Mouse (Mus musculus): ENCODE data around the gene Gm49405. TPM values are rescaled to one million over a fixed set of nuclear protein-coding genes. Genes with fewer than 3 reads are reported as not detected.

The Gm49405 gene
- total and polyA plus RNA-seq, 2 experiments from 2014 or later, result 2.2 to 3.5 TPM

- no peaks in the 10 kb centered on the region for H3K4me1 ChIP-seq (ENCODE audit: insufficient read depth, low read length)
- WGBS, result 68% methylated on average over 5 of the region's 5 CpGs
- no peaks in the 10 kb centered on the region for H3K27me3 ChIP-seq (ENCODE audit: insufficient read depth, low read length)
- no peaks in the 10 kb centered on the region for H3K36me3 ChIP-seq (ENCODE audit: insufficient read depth, low read length)
- no peak for ATAC-seq
- DNase-seq (ENCODE audit: low spot score), result no peak
- no peaks in the 10 kb centered on the region for H3K9me3 ChIP-seq (ENCODE audit: low read length)
- H3K27ac ChIP-seq, result no peak overlapping the region
- H3K4me3 ChIP-seq (ENCODE audit: low read length), result no peak overlapping the region
- no peak for TF ChIP-seq CTCF (IDR thresholded peaks at IDR 0.05; ENCODE audit: low read depth)
- no peak overlapping the region for H3K9ac ChIP-seq (replicated peaks; ENCODE audit: low read length)
- H3K4me2 ChIP-seq (ENCODE audit: low read depth, low read length), result no peak overlapping the region
These were observed 52.1 kb downstream of the Gm49405 start for GRCm38 (mm10) chr19:4052516-4053030.

GRCm38 (mm10) chr19:4054613-4055012, 54.2 kb downstream of the Gm49405 start:
- no peak for TF ChIP-seq CTCF (IDR thresholded peaks at IDR 0.05; ENCODE audit: low read depth)
- H3K4me1 ChIP-seq (ENCODE audit: insufficient read depth, low read length), result no peaks in the 10 kb centered on the region
- no peak overlapping the region for H3K4me2 ChIP-seq (ENCODE audit: low read depth, low read length)
- no peak overlapping the region for H3K9ac ChIP-seq (replicated peaks; ENCODE audit: low read length)
- no peaks in the 10 kb centered on the region for H3K36me3 ChIP-seq (ENCODE audit: insufficient read depth, low read length)
- no peaks in the 10 kb centered on the region for H3K9me3 ChIP-seq (ENCODE audit: low read length)
- no peak for DNase-seq (ENCODE audit: low spot score)
- H3K4me3 ChIP-seq (ENCODE audit: low read length), result no peak overlapping the region
- no peak overlapping the region for H3K27ac ChIP-seq
- no peaks in the 10 kb centered on the region for H3K27me3 ChIP-seq (ENCODE audit: insufficient read depth, low read length)
- no peak for ATAC-seq
- 87% methylated on average over 5 of the region's 5 CpGs for WGBS

Other genes starting within 250 kb of the Gm49405 start
Only the 30 nearest of the 32 such genes appear.
- 57.3 and 68.9 TPM in 2 replicates for gene Chka, start 148.9 kb upstream of the Gm49405 start, total RNA-seq (2014; rRNA removed)
- gene Chka, start 148.9 kb upstream of the Gm49405 start, polyA plus RNA-seq (2015; fragmentation: Nextera tagmentation; extraction: Ambion mirVana), result 53.9 and 57.3 TPM in 2 replicates
- gene Tcirg1, start 93.5 kb upstream of the Gm49405 start, total RNA-seq (2014; rRNA removed), result 35.4 and 44.0 TPM in 2 replicates
- gene Tcirg1, start 93.5 kb upstream of the Gm49405 start, polyA plus RNA-seq (2015; fragmentation: Nextera tagmentation; extraction: Ambion mirVana), result 16.8 and 17.3 TPM in 2 replicates
- 212 and 221 TPM in 2 replicates for gene Ndufs8, start 87.9 kb upstream of the Gm49405 start, total RNA-seq (2014; rRNA removed)
- gene Ndufs8, start 87.9 kb upstream of the Gm49405 start, polyA plus RNA-seq (2015; fragmentation: Nextera tagmentation; extraction: Ambion mirVana), result 366 and 367 TPM in 2 replicates
- 2.2 and 3.0 TPM in 2 replicates for gene Aldh3b1, start 70.8 kb upstream of the Gm49405 start, total RNA-seq (2014; rRNA removed)
- gene Aldh3b1, start 70.8 kb upstream of the Gm49405 start, polyA plus RNA-seq (2015; fragmentation: Nextera tagmentation; extraction: Ambion mirVana), result 3.5 and 4.3 TPM in 2 replicates
- gene Unc93b1, start 65.4 kb upstream of the Gm49405 start, total RNA-seq (2014; rRNA removed), result 12.8 and 19.9 TPM in 2 replicates
- gene Unc93b1, start 65.4 kb upstream of the Gm49405 start, polyA plus RNA-seq (2015; fragmentation: Nextera tagmentation; extraction: Ambion mirVana), result 15.3 and 16.3 TPM in 2 replicates
- not detected in 2 replicates for gene Aldh3b3, start 42.0 kb upstream of the Gm49405 start, total RNA-seq (2014; rRNA removed)
- not detected in 2 replicates for gene Aldh3b3, start 42.0 kb upstream of the Gm49405 start, polyA plus RNA-seq (2015; fragmentation: Nextera tagmentation; extraction: Ambion mirVana)
- gene Aldh3b2, start 28.3 kb upstream of the Gm49405 start, total RNA-seq (2014; rRNA removed), result 0.32 and 1.1 TPM in 2 replicates
- 0.95 and 1.4 TPM in 2 replicates for gene Aldh3b2, start 28.3 kb upstream of the Gm49405 start, polyA plus RNA-seq (2015; fragmentation: Nextera tagmentation; extraction: Ambion mirVana)
- gene Acy3, start 14.1 kb upstream of the Gm49405 start, total RNA-seq (2014; rRNA removed), result 3.3 and 7.3 TPM in 2 replicates
- gene Acy3, start 14.1 kb upstream of the Gm49405 start, polyA plus RNA-seq (2015; fragmentation: Nextera tagmentation; extraction: Ambion mirVana), result 2.8 and 3.5 TPM in 2 replicates
- not detected in 2 replicates for gene Tbx10, start 7.9 kb upstream of the Gm49405 start, total RNA-seq (2014; rRNA removed)
- 0.36 and 0.39 TPM in 2 replicates for gene Tbx10, start 7.9 kb upstream of the Gm49405 start, polyA plus RNA-seq (2015; fragmentation: Nextera tagmentation; extraction: Ambion mirVana)
- gene Nudt8, start within 50 bp of the Gm49405 start, total RNA-seq (2014; rRNA removed), result 23.5 and 29.1 TPM in 2 replicates
- gene Nudt8, start within 50 bp of the Gm49405 start, polyA plus RNA-seq (2015; fragmentation: Nextera tagmentation; extraction: Ambion mirVana), result 25.9 and 26.0 TPM in 2 replicates
- 3.7 and 3.9 TPM in 2 replicates for gene Doc2g, start 2.7 kb downstream of the Gm49405 start, total RNA-seq (2014; rRNA removed)
- 3.5 and 3.7 TPM in 2 replicates for gene Doc2g, start 2.7 kb downstream of the Gm49405 start, polyA plus RNA-seq (2015; fragmentation: Nextera tagmentation; extraction: Ambion mirVana)
- 160 and 203 TPM in 2 replicates for gene Ndufv1, start 12.2 kb downstream of the Gm49405 start, total RNA-seq (2014; rRNA removed)
- gene Ndufv1, start 12.2 kb downstream of the Gm49405 start, polyA plus RNA-seq (2015; fragmentation: Nextera tagmentation; extraction: Ambion mirVana), result 285 and 291 TPM in 2 replicates
- 317 and 335 TPM in 2 replicates for gene Gstp1, start 37.4 kb downstream of the Gm49405 start, total RNA-seq (2014; rRNA removed)
- gene Gstp1, start 37.4 kb downstream of the Gm49405 start, polyA plus RNA-seq (2015; fragmentation: Nextera tagmentation; extraction: Ambion mirVana), result 575 and 599 TPM in 2 replicates
- gene Gstp2, start 45.4 kb downstream of the Gm49405 start, total RNA-seq (2014; rRNA removed), result 0.52 TPM in 1 of 2 replicates, not detected in the other
- gene Gstp2, start 45.4 kb downstream of the Gm49405 start, polyA plus RNA-seq (2015; fragmentation: Nextera tagmentation; extraction: Ambion mirVana), result 2.2 and 3.0 TPM in 2 replicates
- not detected in 2 replicates for gene Gstp3, start 58.9 kb downstream of the Gm49405 start, total RNA-seq (2014; rRNA removed)
- not detected in 2 replicates for gene Gstp3, start 58.9 kb downstream of the Gm49405 start, polyA plus RNA-seq (2015; fragmentation: Nextera tagmentation; extraction: Ambion mirVana)
- not detected in 2 replicates for gene Cabp2, start 81.0 kb downstream of the Gm49405 start, total RNA-seq (2014; rRNA removed)
- gene Cabp2, start 81.0 kb downstream of the Gm49405 start, polyA plus RNA-seq (2015; fragmentation: Nextera tagmentation; extraction: Ambion mirVana), result not detected in 2 replicates
- gene Cdk2ap2, start 96.6 kb downstream of the Gm49405 start, total RNA-seq (2014; rRNA removed), result 49.4 and 57.5 TPM in 2 replicates
- gene Cdk2ap2, start 96.6 kb downstream of the Gm49405 start, polyA plus RNA-seq (2015; fragmentation: Nextera tagmentation; extraction: Ambion mirVana), result 63.9 and 64.6 TPM in 2 replicates
- 134 and 142 TPM in 2 replicates for gene Pitpnm1, start 99.4 kb downstream of the Gm49405 start, total RNA-seq (2014; rRNA removed)
- gene Pitpnm1, start 99.4 kb downstream of the Gm49405 start, polyA plus RNA-seq (2015; fragmentation: Nextera tagmentation; extraction: Ambion mirVana), result 88.0 and 91.9 TPM in 2 replicates
- 33.4 and 38.2 TPM in 2 replicates for gene Aip, start 125.2 kb downstream of the Gm49405 start, total RNA-seq (2014; rRNA removed)
- gene Aip, start 125.2 kb downstream of the Gm49405 start, polyA plus RNA-seq (2015; fragmentation: Nextera tagmentation; extraction: Ambion mirVana), result 89.4 and 94.3 TPM in 2 replicates
- 0.37 TPM in 1 of 2 replicates, not detected in the other for gene Gpr152, start 139.2 kb downstream of the Gm49405 start, total RNA-seq (2014; rRNA removed)
- gene Gpr152, start 139.2 kb downstream of the Gm49405 start, polyA plus RNA-seq (2015; fragmentation: Nextera tagmentation; extraction: Ambion mirVana), result 0.05 TPM in 1 of 2 replicates, not detected in the other
- gene Cabp4, start 143.4 kb downstream of the Gm49405 start, total RNA-seq (2014; rRNA removed), result not detected in 2 replicates
- 0.29 and 0.51 TPM in 2 replicates for gene Cabp4, start 143.4 kb downstream of the Gm49405 start, polyA plus RNA-seq (2015; fragmentation: Nextera tagmentation; extraction: Ambion mirVana)
- 71.5 and 137 TPM in 2 replicates for gene Coro1b, start 148.0 kb downstream of the Gm49405 start, total RNA-seq (2014; rRNA removed)
- gene Coro1b, start 148.0 kb downstream of the Gm49405 start, polyA plus RNA-seq (2015; fragmentation: Nextera tagmentation; extraction: Ambion mirVana), result 90.7 and 114 TPM in 2 replicates
- gene Ptprcap, start 153.0 kb downstream of the Gm49405 start, total RNA-seq (2014; rRNA removed), result 1.0 TPM in 1 of 2 replicates, not detected in the other
- 0.40 and 0.44 TPM in 2 replicates for gene Ptprcap, start 153.0 kb downstream of the Gm49405 start, polyA plus RNA-seq (2015; fragmentation: Nextera tagmentation; extraction: Ambion mirVana)
- gene Rps6kb2, start 162.7 kb downstream of the Gm49405 start, total RNA-seq (2014; rRNA removed), result 17.6 and 24.7 TPM in 2 replicates
- 49.6 and 56.5 TPM in 2 replicates for gene Rps6kb2, start 162.7 kb downstream of the Gm49405 start, polyA plus RNA-seq (2015; fragmentation: Nextera tagmentation; extraction: Ambion mirVana)
- 5.5 and 8.3 TPM in 2 replicates for gene Carns1, start 174.9 kb downstream of the Gm49405 start, total RNA-seq (2014; rRNA removed)
- gene Carns1, start 174.9 kb downstream of the Gm49405 start, polyA plus RNA-seq (2015; fragmentation: Nextera tagmentation; extraction: Ambion mirVana), result 7.1 and 7.5 TPM in 2 replicates
- 2.7 and 3.8 TPM in 2 replicates for gene Tbc1d10c, start 190.7 kb downstream of the Gm49405 start, total RNA-seq (2014; rRNA removed)
- 0.95 and 1.4 TPM in 2 replicates for gene Tbc1d10c, start 190.7 kb downstream of the Gm49405 start, polyA plus RNA-seq (2015; fragmentation: Nextera tagmentation; extraction: Ambion mirVana)
- 502 and 597 TPM in 2 replicates for gene Ppp1ca, start 191.4 kb downstream of the Gm49405 start, total RNA-seq (2014; rRNA removed)
- 564 and 571 TPM in 2 replicates for gene Ppp1ca, start 191.4 kb downstream of the Gm49405 start, polyA plus RNA-seq (2015; fragmentation: Nextera tagmentation; extraction: Ambion mirVana)
- 15.8 and 25.8 TPM in 2 replicates for gene Rad9a, start 201.0 kb downstream of the Gm49405 start, total RNA-seq (2014; rRNA removed)
- gene Rad9a, start 201.0 kb downstream of the Gm49405 start, polyA plus RNA-seq (2015; fragmentation: Nextera tagmentation; extraction: Ambion mirVana), result 13.7 and 14.6 TPM in 2 replicates
- 0.42 and 3.8 TPM in 2 replicates for gene Clcf1, start 213.6 kb downstream of the Gm49405 start, total RNA-seq (2014; rRNA removed)
- gene Clcf1, start 213.6 kb downstream of the Gm49405 start, polyA plus RNA-seq (2015; fragmentation: Nextera tagmentation; extraction: Ambion mirVana), result 0.83 TPM in 2 replicates
- not detected in 2 replicates for gene AC109138.7, start 213.7 kb downstream of the Gm49405 start, total RNA-seq (2014; rRNA removed)
- not detected in 2 replicates for gene AC109138.7, start 213.7 kb downstream of the Gm49405 start, polyA plus RNA-seq (2015; fragmentation: Nextera tagmentation; extraction: Ambion mirVana)